Mouse (Mus musculus) layer of hippocampus, postnatal 10 days (tissue): ENCODE results near the gene Pou6f1. TPM values are rescaled to one million over a fixed set of nuclear protein-coding genes. Genes with fewer than 3 reads are reported as not detected.

Experiments used
- microRNA-seq, 2 experiments: library from miRNA; unstranded; fragments of <30 nt; microRNA quantifications; one replicate each; pipeline ENCODE4 v1.2.0; 2021
- total RNA-seq, 2 experiments: library from RNA; stranded (reverse); gene quantifications; 2 replicates each; pipeline ENCODE4 v1.2.3; 2021

The Pou6f1 gene
- total RNA-seq, 2 experiments from 2014 or later: 104 to 107 TPM

Small RNAs within 50 kb of the gene (microRNA-seq; reads per million reads assigned to microRNA genes)
- 0 reads per million in 2 experiments for gene Mir6961

Other genes starting within 250 kb of the Pou6f1 start
- gene Methig1, start 246.8 kb downstream of the Pou6f1 start, total RNA-seq: not detected
- gene Mettl7a2, start 246.8 kb downstream of the Pou6f1 start, total RNA-seq: under 1 TPM in 1 of 2 experiments, not detected in 1; 0.39 TPM
- not detected for gene Higd1c, start 235.4 kb downstream of the Pou6f1 start, total RNA-seq
- gene Gm5475, start 177.8 kb downstream of the Pou6f1 start, total RNA-seq: under 1 TPM; 0.14 to 0.16 TPM
- gene Slc11a2, start 174.9 kb downstream of the Pou6f1 start, total RNA-seq: 10 to 100 TPM; 55.5 to 61.9 TPM
- 10 to 100 TPM; 67.8 to 79.1 TPM for gene Letmd1, start 131.0 kb downstream of the Pou6f1 start, total RNA-seq
- gene Csrnp2, start 104.5 kb downstream of the Pou6f1 start, total RNA-seq: 10 to 100 TPM; 34.5 to 34.7 TPM
- 10 to 100 TPM; 28.8 to 34.1 TPM for gene Tfcp2, start 48.0 kb downstream of the Pou6f1 start, total RNA-seq
- gene Dazap2, start 15.4 kb upstream of the Pou6f1 start, total RNA-seq: 10 to 100 TPM; 78.4 to 92.4 TPM
- 1 to 10 TPM; 1.7 to 4.1 TPM for gene Smagp, start 37.0 kb upstream of the Pou6f1 start, total RNA-seq
- gene Bin2, start 69.6 kb upstream of the Pou6f1 start, total RNA-seq: 1 to 10 TPM; 3.9 to 4.8 TPM
- gene Cela1, start 87.9 kb upstream of the Pou6f1 start, total RNA-seq: 1 to 10 TPM in 1 of 2 experiments, under 1 TPM in 1; 0.87 to 1.7 TPM
- under 1 TPM; 0.49 to 0.87 TPM for gene Galnt6, start 129.4 kb upstream of the Pou6f1 start, total RNA-seq
- gene Slc4a8, start 161.8 kb upstream of the Pou6f1 start, total RNA-seq: 10 to 100 TPM; 82.1 to 84.7 TPM